Mouse (Mus musculus) kidney, adult 2 months (tissue): ENCODE results near the gene Tmem54. TPM values are rescaled to one million over a fixed set of nuclear protein-coding genes. Genes with fewer than 3 reads are reported as not detected.

Source experiments
- DNase-seq: peaks from one replicate; pipeline ENCODE4 v3.0.0; 2021
- H3K27ac ChIP-seq: fragments of 200-500 bp; 2 replicates; pipeline ENCODE4 v1.5.1; 2012; ENCODE audit warnings: low read depth, low read length, control low read depth, inconsistent platforms; ENCODE audit not compliant: insufficient read depth
- H3K27me3 ChIP-seq: fragments of 200-500 bp; replicated peaks from 2 replicates; pipeline ENCODE4 v1.6.1; 2012; ENCODE audit warnings: mild to moderate bottlenecking, moderate library complexity, low read length, inconsistent platforms; ENCODE audit not compliant: control insufficient read depth, insufficient read depth
- H3K36me3 ChIP-seq: fragments of 200-500 bp; 2 replicates; pipeline ENCODE4 v1.6.1; 2012; ENCODE audit warnings: mild to moderate bottlenecking, moderate library complexity, low read length, inconsistent platforms; ENCODE audit not compliant: control insufficient read depth, insufficient read depth
- H3K4me1 ChIP-seq: fragments of 200-500 bp; 2 replicates; pipeline ENCODE4 v1.6.1; 2011; ENCODE audit warnings: low read length; ENCODE audit not compliant: control insufficient read depth, insufficient read depth
- H3K4me3 ChIP-seq: fragments of 200-500 bp; 2 replicates; pipeline ENCODE4 v1.5.1; 2011; ENCODE audit warnings: mild to moderate bottlenecking, low read depth, low read length, control low read depth; ENCODE audit not compliant: insufficient read depth
- CTCF ChIP-seq: fragments of 200-500 bp; conservative IDR thresholded peaks from 2 replicates; pipeline ENCODE4 v1.5.1; 2011; ENCODE audit warnings: low read depth, mild to moderate bottlenecking, control low read depth, low read length, moderate library complexity, mixed read lengths; ENCODE audit not compliant: insufficient read depth, insufficient read length
- POLR2A ChIP-seq: fragments of 200-500 bp; IDR thresholded peaks from one replicate; pipeline ENCODE4 v1.6.1; 2011; ENCODE audit warnings: low read depth, low read length, control low read depth
- WGBS: fragments of 180-500 bp; shearing (Covaris S2); methylation state at CpG from one replicate; pipeline ENCODE4 v1.1.7; 2018; 5-methylcytosine and 5-hydroxymethylcytosine counted together
- polyA plus RNA-seq: library from polyadenylated mRNA; depleted of rRNA; stranded (reverse); fragments of >200 nt; gene quantifications from 2 replicates; pipeline ENCODE4 v1.2.3, GENCODE M21; 2012

Tmem54 gene
- polyA plus RNA-seq, 1 experiment: 9.9 TPM

- WGBS: 83% methylated on average over 3 of the region's 3 CpGs
- no peak for DNase-seq
- Histone ChIP-seq H3K4me3 (no peak overlapping the region), H3K27me3 (no peaks in the 10 kb centered on the region), H3K4me1 (peaks cover 11% of the 10 kb centered on the region; the same call in 1 of the 2 replicates), H3K36me3 (no peaks in the 10 kb centered on the region), H3K27ac (no peak overlapping the region)
- TF ChIP-seq POLR2A (no peak), CTCF (no peak)
These were observed 42.9 kb upstream of the Tmem54 start for GRCm38 (mm10) chr4:129062281-129063075.

DNA sequence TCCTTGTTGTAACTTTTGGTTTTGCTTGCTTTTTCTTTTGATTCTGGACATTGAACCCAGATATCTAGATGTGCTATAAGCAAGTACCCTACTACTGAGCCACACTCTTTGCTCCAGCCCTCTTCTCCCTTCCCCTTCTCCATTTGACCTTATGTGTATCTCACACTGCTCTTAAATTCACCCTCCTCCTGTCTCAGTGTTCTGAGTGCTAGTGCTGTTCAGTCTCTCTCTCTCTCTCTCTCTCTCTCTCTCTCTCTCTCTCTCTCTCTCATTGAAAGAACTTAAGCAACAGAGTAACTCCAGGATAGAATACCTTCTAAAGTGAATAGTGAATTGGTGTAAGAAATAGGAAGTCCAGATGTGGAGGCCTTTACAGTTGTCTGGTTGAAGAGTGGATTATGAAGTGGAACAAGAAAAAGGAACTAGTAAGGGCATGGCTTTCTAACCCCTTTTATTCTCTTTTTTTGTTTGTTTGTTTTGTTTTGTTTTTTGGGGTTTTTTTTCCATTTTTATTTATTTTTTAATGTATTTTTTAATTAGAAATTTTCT, 39.6 kb upstream of the Tmem54 start:
- no peak overlapping the region for H3K27ac ChIP-seq
- no peaks in the 10 kb centered on the region for H3K36me3 ChIP-seq
- no peak overlapping the region for H3K4me3 ChIP-seq
- no peak for DNase-seq
- H3K4me1 ChIP-seq: no peaks in the 10 kb centered on the region; the same call in 1 of the 2 replicates
- TF ChIP-seq CTCF (no peak), POLR2A (no peak)
- H3K27me3 ChIP-seq: no peaks in the 10 kb centered on the region

GRCm38 (mm10) chr4:129067638-129068415, 37.5 kb upstream of the Tmem54 start:
- Histone ChIP-seq H3K27ac (no peak overlapping the region), H3K4me3 (no peak overlapping the region), H3K36me3 (no peaks in the 10 kb centered on the region), H3K27me3 (no peaks in the 10 kb centered on the region), H3K4me1 (no peaks in the 10 kb centered on the region; the same call in 1 of the 2 replicates)
- 71% methylated on average over 5 of the region's 5 CpGs for WGBS
- no peak for DNase-seq
- TF ChIP-seq CTCF: no peak
- TF ChIP-seq POLR2A: no peak

DNA sequence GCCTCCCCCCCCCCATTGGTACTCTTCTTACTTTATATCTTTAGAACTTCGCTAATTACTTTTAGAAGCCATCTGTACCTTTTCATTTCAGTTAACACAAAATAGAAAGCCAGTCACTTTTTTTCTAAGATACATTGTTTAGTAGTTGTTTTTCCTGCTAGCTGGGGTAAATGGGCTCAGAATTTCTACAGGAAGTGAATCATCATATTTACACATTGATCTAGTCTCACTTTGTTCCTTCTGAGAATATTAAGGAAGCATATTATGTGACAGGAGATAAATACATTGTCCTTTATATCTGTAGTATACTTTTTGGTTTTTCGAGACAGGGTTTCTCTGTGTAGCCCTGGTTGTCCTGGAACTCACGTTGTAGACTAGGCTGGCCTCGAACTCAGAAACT, 36.5 kb upstream of the Tmem54 start:
- no peak for TF ChIP-seq POLR2A
- no peak for TF ChIP-seq CTCF
- Histone ChIP-seq H3K4me3 (no peak overlapping the region), H3K27me3 (no peaks in the 10 kb centered on the region), H3K4me1 (no peaks in the 10 kb centered on the region; the same call in 1 of the 2 replicates), H3K27ac (no peak overlapping the region), H3K36me3 (no peaks in the 10 kb centered on the region)
- WGBS: 89% methylated on average over 4 of the region's 4 CpGs
- DNase-seq: no peak

DNA sequence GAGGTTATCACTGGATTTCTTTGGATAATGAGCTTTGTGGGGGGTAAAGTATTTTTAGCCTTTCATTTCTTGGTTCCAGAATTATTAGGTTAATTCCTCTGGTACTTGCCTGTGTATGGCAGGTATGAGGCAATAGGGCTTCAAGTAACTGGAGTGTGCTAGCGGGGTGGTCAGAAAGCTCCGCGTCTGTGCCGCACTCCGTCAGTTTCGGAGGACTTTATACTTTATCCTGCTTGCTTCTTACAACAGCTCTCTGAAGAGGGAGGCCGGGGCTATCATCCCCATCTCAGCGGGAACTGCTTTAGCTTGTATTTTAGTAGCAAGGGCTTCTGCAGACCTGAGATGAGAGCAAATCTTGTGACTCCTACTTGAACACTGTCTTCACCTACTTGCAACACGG, 26.2 kb upstream of the Tmem54 start:
- H3K27me3 ChIP-seq: no peaks in the 10 kb centered on the region
- H3K36me3 ChIP-seq: peaks cover 4% of the 10 kb centered on the region
- H3K4me3 ChIP-seq: no peak overlapping the region
- no peak overlapping the region for H3K27ac ChIP-seq
- 85% methylated on average over 9 of the region's 9 CpGs for WGBS
- H3K4me1 ChIP-seq: no peaks in the 10 kb centered on the region
- no peak for DNase-seq
- no peak for TF ChIP-seq POLR2A
- no peak for TF ChIP-seq CTCF

GRCm38 (mm10) chr4:129081041-129081440, 24.3 kb upstream of the Tmem54 start:
- Histone ChIP-seq H3K4me1 (no peaks in the 10 kb centered on the region), H3K36me3 (peaks cover 4% of the 10 kb centered on the region; the same call in 1 of the 2 replicates), H3K4me3 (no peak overlapping the region), H3K27ac (no peak overlapping the region), H3K27me3 (no peaks in the 10 kb centered on the region)
- WGBS: 94% methylated on average over 7 of the region's 7 CpGs
- TF ChIP-seq POLR2A (no peak), CTCF (no peak)
- no peak for DNase-seq

GRCm38 (mm10) chr4:129081512-129081911, 23.8 kb upstream of the Tmem54 start:
- Histone ChIP-seq H3K27me3 (no peaks in the 10 kb centered on the region), H3K4me1 (no peaks in the 10 kb centered on the region), H3K4me3 (no peak overlapping the region), H3K36me3 (peaks cover 4% of the 10 kb centered on the region; the same call in 1 of the 2 replicates), H3K27ac (no peak overlapping the region)
- no peak for DNase-seq
- no peak for TF ChIP-seq CTCF
- TF ChIP-seq POLR2A: no peak
- WGBS: 73% methylated on average over 6 of the region's 6 CpGs
